Mouse (Mus musculus) T-helper 1 cell (primary cell): Measurements from ENCODE around the gene Olfr347.

Experiments used
- in situ Hi-C: fragments of 300-600 bp; cut with MboI, MseI; formaldehyde crosslinking; loops from one replicate; pipeline ENCODE4 v1.15.1; 2025; ENCODE audit warnings: high pct_unique_total_duplicates

Olfr347 gene

DNA sequence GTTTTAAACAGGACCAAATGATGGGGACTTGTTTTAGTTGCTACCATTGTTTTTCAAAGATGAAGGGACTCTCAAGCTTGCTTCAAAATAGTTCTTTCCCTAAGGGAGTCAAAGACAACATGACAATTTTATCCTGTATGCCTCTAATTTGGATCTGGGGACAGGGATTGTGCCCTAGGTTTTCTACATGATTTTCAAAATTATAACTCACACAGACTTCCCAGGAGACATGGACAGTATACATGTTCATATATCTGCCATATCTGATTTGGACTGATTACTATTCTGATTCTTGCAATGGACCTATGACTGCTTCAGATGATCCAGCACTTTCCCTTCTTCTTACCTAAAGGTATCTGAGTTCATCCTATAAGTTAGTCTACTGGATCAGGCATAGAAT lies at the start of gene Olfr347:
Olfr347 (plus strand) TSS at position 301 of the 400 bp plus-strand sequence.
- in situ Hi-C loops = no loop called here

GRCm38 (mm10) chr2:36685488-36685887 lies 46.2 kb upstream of the Olfr347 start, which contains the start of gene Olfr346:
Gene Olfr346, plus strand, starts transcription at chr2:36685788.
- in situ Hi-C loops = no loop called here

DNA sequence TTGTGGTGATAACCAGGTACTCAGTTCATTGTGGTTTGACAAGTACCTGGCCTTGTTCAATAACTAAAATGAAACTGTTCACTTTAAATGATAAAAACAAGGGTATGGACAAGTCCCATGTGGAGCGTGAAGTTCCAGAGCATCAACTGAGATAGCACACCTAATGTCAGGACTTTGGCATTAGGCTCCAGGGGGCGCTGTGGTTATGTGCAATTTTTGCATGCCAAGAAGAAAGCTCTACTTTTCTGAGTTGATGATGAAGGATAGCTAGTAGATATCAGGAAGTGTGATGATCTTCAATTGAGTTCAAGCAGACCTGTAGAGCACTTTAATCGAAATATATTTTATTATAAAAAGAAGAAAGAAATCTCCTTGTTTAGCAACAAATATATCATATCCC lies 4.5 kb downstream of the Olfr347 start:
- in situ Hi-C loops = no loop called here

GRCm38 (mm10) chr2:36783976-36784375 lies 52.3 kb downstream of the Olfr347 start, which contains the start of gene Olfr348:
Gene Olfr348, plus strand, starts transcription at chr2:36784276.
- in situ Hi-C loops = no loop called here
